In the genomic region with DNA sequence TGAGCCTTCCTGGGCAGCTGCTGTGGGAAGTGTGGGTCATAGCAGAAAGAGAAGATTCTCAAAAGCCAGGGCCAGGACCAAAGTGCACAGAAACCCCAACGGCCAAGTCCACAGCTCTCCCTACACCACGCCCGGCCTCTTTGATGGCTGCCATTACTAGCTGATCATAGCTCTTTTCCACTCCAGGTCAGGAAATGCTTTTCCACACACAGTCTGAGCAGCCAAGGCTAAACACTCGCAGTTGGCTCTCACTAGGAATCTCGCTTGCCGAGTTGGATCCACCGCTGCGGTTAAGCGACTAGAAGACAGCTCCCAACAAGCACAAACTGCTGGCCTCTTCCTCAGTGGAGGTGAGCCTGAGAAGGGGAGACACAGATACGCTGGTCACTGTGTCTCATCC, we compare ENCODE assay signal across 16 mouse cellular contexts. TPM values are rescaled to one million over a fixed set of nuclear protein-coding genes. Genes with fewer than 3 reads are reported as not detected.
"Had no signal": no experiment of that assay in that cellular context is flagged by ENCODE, and none has a peak within 500 bp of the region (broad histone marks: within the 10 kb centered on the region; RNA-seq: fewer than 3 reads in every experiment).

No protein-coding gene starts in this region.

- H3K9me3 ChIP-seq: midbrain, embryonic 10.5 days; midbrain, embryonic 15.5 days; neural tube, embryonic 12.5 days had no signal

- H3K27me3 ChIP-seq: midbrain, embryonic 13.5 days; midbrain, embryonic 15.5 days; neural tube, embryonic 12.5 days had no signal

- H3K27ac ChIP-seq: midbrain, embryonic 10.5 days; midbrain, embryonic 13.5 days; midbrain, embryonic 15.5 days; neural tube, embryonic 12.5 days had no signal

- H3K4me1 ChIP-seq: midbrain, embryonic 10.5 days; midbrain, embryonic 13.5 days; midbrain, embryonic 15.5 days; neural tube, embryonic 12.5 days had no signal

- H3K9ac ChIP-seq: lung, embryonic 14.5 days; midbrain, embryonic 13.5 days; midbrain, embryonic 15.5 days; neural tube, embryonic 12.5 days had no signal

- ATAC-seq: midbrain, embryonic 13.5 days; midbrain, embryonic 15.5 days had no signal

- H3K4me2 ChIP-seq: lung, embryonic 14.5 days; midbrain, embryonic 13.5 days; midbrain, embryonic 15.5 days; neural tube, embryonic 12.5 days had no signal

- DNase-seq: lung, adult 18-20 months; lung, embryonic 14.5 days; lung, postnatal 10 days; right cerebral cortex, postnatal 14 days; spleen, adult 18-20 months; thymus, adult 18-20 months; thymus, postnatal 14 days; thymus, postnatal 36 days had no signal

- H3K4me3 ChIP-seq: midbrain, embryonic 10.5 days; midbrain, embryonic 13.5 days; midbrain, embryonic 15.5 days; neural tube, embryonic 12.5 days had no signal

- H3K36me3 ChIP-seq: midbrain, embryonic 10.5 days; midbrain, embryonic 13.5 days; midbrain, embryonic 15.5 days; neural tube, embryonic 12.5 days had no signal

RNA-seq across cellular contexts. Expression of a gene that starts 10.3 kb away (rescaled TPM):
- total RNA-seq: megakaryocyte, adult 5-6 weeks; megakaryocyte-erythroid progenitor cell, adult 5-6 weeks; monocyte, adult 5-6 weeks; neutrophil, adult 5-6 weeks had no signal
